Mouse (Mus musculus) brain, embryonic 18.5 days (tissue): ENCODE measurements around the gene Olfr888.

Source experiments
- DNase-seq: peaks from one replicate; pipeline ENCODE4 v3.0.0-alpha.2; 2012; ENCODE audit warnings: low read depth, low spot score

Olfr888 gene

DNA sequence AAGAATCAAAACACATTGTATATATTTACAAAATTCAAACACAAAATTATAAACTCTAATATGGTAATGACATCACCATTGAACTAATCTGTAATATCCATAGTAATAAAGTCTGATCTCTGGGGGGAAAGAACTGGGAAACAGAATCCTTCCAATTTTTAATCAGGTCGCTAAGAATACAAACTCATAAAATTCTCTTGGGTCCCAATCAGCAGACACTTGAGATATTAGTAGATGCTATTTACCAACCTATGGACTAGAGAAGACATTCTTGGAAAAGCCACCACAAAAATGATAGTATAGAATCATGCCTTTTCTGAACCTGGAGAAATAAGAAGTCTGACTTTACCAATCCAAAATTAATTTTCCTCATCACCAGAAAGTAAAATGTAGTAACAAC, at the start of gene Olfr888:
TSS of gene Olfr888 (plus strand) at position 301 of the 400 bp plus-strand sequence.
- DNase-seq, result no peak

DNA sequence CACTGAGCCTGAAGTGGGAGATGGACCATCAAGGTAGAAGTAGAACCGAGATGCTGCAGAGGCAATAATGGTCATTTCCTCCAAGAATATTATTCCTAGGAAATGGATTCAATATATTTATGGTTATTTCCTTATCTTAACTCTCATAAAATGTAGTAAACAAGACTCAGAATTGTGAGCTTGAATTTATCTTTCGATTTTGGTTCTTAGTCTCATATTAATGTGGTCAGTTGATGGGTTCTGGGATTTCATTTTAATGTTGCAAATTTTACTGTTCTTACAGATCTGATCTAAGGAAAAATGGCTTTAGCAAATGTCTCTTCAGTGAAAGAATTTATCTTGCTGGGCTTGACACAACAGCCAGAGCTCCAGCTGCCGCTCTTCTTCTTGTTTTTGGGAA, 46.9 kb upstream of the Olfr888 start, which contains the start of gene Olfr885:
TSS of gene Olfr885 (plus strand) at position 301 of the 400 bp plus-strand sequence.
- DNase-seq, result no peak

DNA sequence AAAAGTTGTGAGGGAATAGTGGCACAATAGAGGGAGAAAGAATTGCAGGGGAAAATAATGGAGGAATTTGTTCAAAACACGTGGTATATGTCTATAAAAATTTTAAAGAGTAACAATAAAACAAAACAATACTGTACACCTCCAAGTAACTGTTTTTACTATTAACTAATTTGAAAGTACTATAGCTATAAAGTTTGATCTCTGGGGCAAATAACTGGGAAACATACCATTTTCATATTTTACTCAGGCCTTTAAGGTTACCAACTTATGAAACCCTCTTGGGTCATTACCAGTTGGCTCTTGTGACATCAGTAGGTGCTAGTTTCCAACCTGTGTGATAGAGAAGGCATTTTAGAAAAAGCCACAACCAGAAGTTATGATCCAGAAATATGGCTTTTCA, 24.2 kb upstream of the Olfr888 start, which contains the start of gene Olfr887:
TSS of gene Olfr887 (plus strand) at position 301 of the 400 bp plus-strand sequence.
- DNase-seq, result no peak

DNA sequence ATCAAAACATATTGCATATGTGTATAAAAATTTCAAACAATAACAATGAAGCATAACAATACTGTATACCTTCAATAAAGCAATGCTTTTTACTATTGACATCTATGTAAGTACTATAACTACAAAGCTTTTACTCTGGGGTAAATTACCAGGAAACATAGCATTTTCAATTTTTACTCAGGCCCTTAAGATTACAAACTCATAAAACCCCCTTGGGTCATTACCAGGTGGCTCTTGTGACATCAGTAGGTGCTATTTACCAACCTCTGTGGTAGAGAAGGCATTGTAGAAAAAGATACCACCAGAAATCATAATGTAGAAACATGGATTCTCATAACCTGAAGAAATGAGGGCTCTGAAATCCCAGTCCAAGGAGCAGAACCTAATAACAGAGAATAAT, 7.0 kb downstream of the Olfr888 start, which contains the start of gene Olfr889:
TSS of gene Olfr889 (plus strand) at position 301 of the 400 bp plus-strand sequence.
- no peak for DNase-seq

DNA sequence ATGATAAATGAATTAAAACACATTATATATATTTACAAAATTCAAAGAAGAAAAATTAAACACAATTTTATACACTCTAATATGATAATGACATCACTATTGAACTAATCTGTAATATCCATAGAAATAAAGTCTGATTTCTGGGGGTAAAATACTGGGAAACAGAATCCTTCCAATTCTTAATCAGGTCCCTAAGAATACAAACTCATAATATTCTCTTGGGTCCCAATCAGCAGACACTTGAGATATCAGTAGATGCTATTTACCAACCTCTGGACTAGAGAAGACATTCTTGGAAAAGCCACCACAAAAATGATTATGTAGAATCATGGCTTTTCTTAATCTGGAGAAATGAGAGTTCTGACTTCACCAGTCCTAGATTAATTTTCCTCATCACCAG, 34.3 kb downstream of the Olfr888 start, which contains the start of gene Olfr890:
TSS of gene Olfr890 (plus strand) at position 301 of the 400 bp plus-strand sequence.
- DNase-seq, result no peak
